Mouse (Mus musculus) cerebellum, adult 8-10 months (tissue): Measurements from ENCODE around the gene Ccdc142.

Experiments
- DNase-seq: peaks from one replicate; pipeline ENCODE4 v3.0.0; 2022

Ccdc142 gene

GRCm38 (mm10) chr6:83086121-83087035 is 15.0 kb upstream of the Ccdc142 start, which contains the start of gene Lbx2:
TSS of gene Lbx2 (plus strand) at chr6:83086367.
- DNase-seq = no peak

- DNase-seq = no peak
These were observed 14.0 kb upstream of the Ccdc142 start for GRCm38 (mm10) chr6:83087205-83087925.

- DNase-seq = no peak
These were observed 13.5 kb upstream of the Ccdc142 start for GRCm38 (mm10) chr6:83087926-83088260.

GRCm38 (mm10) chr6:83092416-83093127 is 8.8 kb upstream of the Ccdc142 start:
- DNase-seq = no peak

- no peak for DNase-seq
These were observed 5.4 kb upstream of the Ccdc142 start for GRCm38 (mm10) chr6:83095968-83096367.

GRCm38 (mm10) chr6:83098411-83098810 is 3.0 kb upstream of the Ccdc142 start:
- no peak for DNase-seq

GRCm38 (mm10) chr6:83101688-83102556 is 521 bp downstream of the Ccdc142 start:
- no peak for DNase-seq

- DNase-seq = no peak
These were observed 1.8 kb downstream of the Ccdc142 start for GRCm38 (mm10) chr6:83103130-83103650.

GRCm38 (mm10) chr6:83104158-83104557 is 2.8 kb downstream of the Ccdc142 start:
- DNase-seq = no peak

GRCm38 (mm10) chr6:83107566-83108400 is 6.4 kb downstream of the Ccdc142 start:
- peak; percentile 70 for DNase-seq

- peak; percentile 85 for DNase-seq
These were observed 7.6 kb downstream of the Ccdc142 start, which contains the start of gene Mrpl53 for GRCm38 (mm10) chr6:83108762-83109668. TSS of gene Mrpl53 (plus strand) at chr6:83109040.

GRCm38 (mm10) chr6:83111510-83112136 is 10.2 kb downstream of the Ccdc142 start:
- DNase-seq = no peak

GRCm38 (mm10) chr6:83115011-83115671 is 13.7 kb downstream of the Ccdc142 start, which contains the start of gene Mogs:
TSS of gene Mogs (plus strand) at chr6:83115496.
- DNase-seq = peak; percentile 88

GRCm38 (mm10) chr6:83115682-83116372 is 14.4 kb downstream of the Ccdc142 start:
- no peak for DNase-seq

- no peak for DNase-seq
These were observed 15.2 kb downstream of the Ccdc142 start for GRCm38 (mm10) chr6:83116373-83117164.

GRCm38 (mm10) chr6:83117165-83117438 is 15.7 kb downstream of the Ccdc142 start:
- DNase-seq = no peak

- no peak for DNase-seq
These were observed 16.2 kb downstream of the Ccdc142 start for GRCm38 (mm10) chr6:83117616-83118015.

- DNase-seq = no peak
These were observed 17.0 kb downstream of the Ccdc142 start for GRCm38 (mm10) chr6:83118369-83118768.
